Mouse (Mus musculus) colon, adult 2 months (tissue): ENCODE results near the gene Olfr654. TPM values are rescaled to one million over a fixed set of nuclear protein-coding genes. Genes with fewer than 3 reads are reported as not detected.

ENCODE experiments used
- polyA plus RNA-seq: library from polyadenylated mRNA; depleted of rRNA; stranded (reverse); fragments of >200 nt; gene quantifications from 2 replicates; pipeline ENCODE4 v1.2.3, GENCODE M21; 2012; rRNA removed

Olfr654 gene
- not detected in 2 replicates for polyA plus RNA-seq

GRCm38 (mm10) chr7:104586725-104587124 lies at the start of gene Olfr654:
TSS of gene Olfr654 (plus strand) at chr7:104587025.

GRCm38 (mm10) chr7:104549833-104550232 lies 37.0 kb upstream of the Olfr654 start, which contains the start of gene Olfr651:
TSS of gene Olfr651 (plus strand) at chr7:104550133.

DNA sequence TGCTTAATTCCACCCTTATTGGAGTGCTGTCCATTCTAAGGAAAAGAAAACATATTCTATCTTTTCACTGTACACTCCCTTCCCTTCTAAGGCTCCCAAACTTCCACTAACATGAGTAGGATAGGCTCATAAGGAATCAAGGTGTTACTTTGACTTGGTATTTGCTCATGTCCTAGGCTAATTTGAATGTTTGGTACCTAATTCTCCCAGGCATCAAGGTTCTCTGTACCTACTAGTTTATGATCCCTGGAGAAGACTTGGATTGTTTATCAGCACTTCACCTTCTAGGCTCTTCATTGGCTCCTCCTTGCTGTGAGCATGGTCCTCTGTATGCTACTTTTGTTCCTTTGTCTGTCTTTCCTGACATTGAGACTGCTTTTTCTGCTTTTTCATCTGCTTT lies 26.2 kb upstream of the Olfr654 start, which contains the start of gene Olfr652:
Gene Olfr652, plus strand, starts transcription at position 301 of the 400 bp plus-strand sequence.

DNA sequence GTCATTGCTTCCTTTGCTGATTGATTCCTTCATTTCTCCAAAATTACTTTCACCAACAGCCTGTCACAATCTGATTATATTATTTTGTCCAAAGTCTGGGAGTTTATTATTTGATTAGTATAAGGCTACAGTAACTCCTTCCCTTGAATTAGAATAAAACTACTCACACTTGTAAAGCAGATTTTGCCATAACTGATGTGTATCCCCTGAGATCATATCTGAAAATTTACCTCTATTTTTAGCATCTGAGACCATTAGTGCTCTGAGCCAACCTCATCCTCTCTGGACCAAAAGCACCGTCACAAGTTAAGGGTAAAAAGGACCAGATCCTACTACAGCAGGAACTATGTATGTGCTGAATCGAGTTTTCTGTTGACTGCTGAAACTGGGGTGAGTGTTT lies 9.8 kb upstream of the Olfr654 start, which contains the start of gene Olfr653:
Gene Olfr653, plus strand, starts transcription at position 301 of the 400 bp plus-strand sequence.

GRCm38 (mm10) chr7:104601679-104602078 lies 14.9 kb downstream of the Olfr654 start, which contains the start of gene Olfr655:
TSS of gene Olfr655 (minus strand) at chr7:104601779.

GRCm38 (mm10) chr7:104613655-104614054 lies 26.8 kb downstream of the Olfr654 start, which contains the start of gene Olfr656:
TSS of gene Olfr656 (plus strand) at chr7:104613955.

DNA sequence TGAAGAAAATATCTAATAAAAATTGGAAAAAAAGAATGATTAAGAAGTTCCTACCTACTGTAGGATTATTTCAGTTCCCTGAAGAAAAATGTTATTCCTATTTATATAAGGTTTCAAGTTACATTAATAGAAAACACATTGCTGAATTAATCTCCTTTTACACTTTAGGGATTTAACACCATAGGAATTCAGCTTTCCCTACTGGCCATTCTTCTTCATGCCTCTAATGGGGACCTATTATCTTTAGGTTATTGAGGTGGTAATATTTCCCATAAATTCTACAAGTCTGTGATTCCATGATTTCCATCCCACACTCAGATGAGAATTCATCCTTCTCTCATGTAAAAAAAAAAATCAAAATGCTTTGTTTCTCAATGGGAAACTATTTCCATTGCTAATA lies 37.7 kb downstream of the Olfr654 start, which contains the start of gene Olfr657:
Gene Olfr657, plus strand, starts transcription at position 301 of the 400 bp plus-strand sequence.

Other genes with a start within 250 kb of the Olfr654 start
- gene Trim12c, start 233.7 kb upstream of the Olfr654 start, polyA plus RNA-seq: 2.0 and 2.3 TPM in 2 replicates
- 0.06 TPM in 1 of 2 replicates, not detected in the other for gene Trim30b, start 217.1 kb upstream of the Olfr654 start, polyA plus RNA-seq
- 0.08 TPM in 1 of 2 replicates, not detected in the other for gene Trim30c, start 186.2 kb upstream of the Olfr654 start, polyA plus RNA-seq
- 0.77 and 0.94 TPM in 2 replicates for gene Trim30a, start 121.8 kb upstream of the Olfr654 start, polyA plus RNA-seq
- gene Trim30d, start 79.2 kb upstream of the Olfr654 start, polyA plus RNA-seq: 1.6 and 2.0 TPM in 2 replicates
- gene Olfr651, start 36.9 kb upstream of the Olfr654 start, polyA plus RNA-seq: not detected in 2 replicates
- not detected in 2 replicates for gene Olfr652, start 26.1 kb upstream of the Olfr654 start, polyA plus RNA-seq
- not detected in 2 replicates for gene Olfr653, start 9.7 kb upstream of the Olfr654 start, polyA plus RNA-seq
- 0.17 TPM in 1 of 2 replicates, not detected in the other for gene Olfr655, start 14.8 kb downstream of the Olfr654 start, polyA plus RNA-seq
- not detected in 2 replicates for gene Olfr656, start 26.9 kb downstream of the Olfr654 start, polyA plus RNA-seq
- gene Olfr657, start 37.8 kb downstream of the Olfr654 start, polyA plus RNA-seq: not detected in 2 replicates
- gene Olfr658, start 60.3 kb downstream of the Olfr654 start, polyA plus RNA-seq: 0.07 and 0.08 TPM in 2 replicates
- gene Olfr659, start 79.7 kb downstream of the Olfr654 start, polyA plus RNA-seq: not detected in 2 replicates
- not detected in 2 replicates for gene Olfr661, start 99.5 kb downstream of the Olfr654 start, polyA plus RNA-seq
- gene Usp17le, start 190.4 kb downstream of the Olfr654 start, polyA plus RNA-seq: not detected in 2 replicates